Mouse (Mus musculus) heart, postnatal 0 days (tissue): ENCODE data around the gene Abhd6.

Source experiments
- CTCF ChIP-seq: IDR thresholded peaks from 2 replicates; pipeline ENCODE4 v1.5.1; 2016; ENCODE audit warnings: antibody characterized with exemption, control low read depth, low read depth
- EP300 ChIP-seq: IDR thresholded peaks from 2 replicates; pipeline ENCODE4 v1.6.1; 2016; ENCODE audit warnings: antibody characterized with exemption, low read depth

- no peak for TF ChIP-seq CTCF
- no peak for TF ChIP-seq EP300
These were observed 3.7 kb upstream of the Abhd6 start for GRCm38 (mm10) chr14:7999030-7999429.
